Mouse (Mus musculus) testis, adult 10 weeks (tissue): ENCODE data around the gene Tcl1. TPM values are rescaled to one million over a fixed set of nuclear protein-coding genes. Genes with fewer than 3 reads are reported as not detected.

Experiments used
- polyA plus RNA-seq: library from polyadenylated mRNA; stranded (reverse); fragments of 350-450 nt; fragmentation: Illumina TruSeq; extraction: RNeasy Lipid Tissue Mini Kit (QIAGEN cat#74804); gene quantifications from one replicate; pipeline ENCODE4 v1.2.3, GENCODE M21; 2014; ENCODE audit warnings: low read depth, low replicate concordance

The Tcl1 gene
- polyA plus RNA-seq = 0.15 TPM

GRCm38 (mm10) chr12:105222601-105223319 lies at the start of gene Tcl1:
TSS of gene Tcl1 (minus strand) at chr12:105222793.

GRCm38 (mm10) chr12:105201657-105202056 lies 20.9 kb downstream of the Tcl1 start, which contains the start of gene Tcl1b4:
TSS of gene Tcl1b4 (plus strand) at chr12:105201957.

GRCm38 (mm10) chr12:105190743-105191142 lies 31.9 kb downstream of the Tcl1 start, which contains the start of gene Tcl1b3:
TSS of gene Tcl1b3 (plus strand) at chr12:105191043.

GRCm38 (mm10) chr12:105176044-105176443 lies 46.5 kb downstream of the Tcl1 start, which contains the start of gene Tcl1b5:
TSS of gene Tcl1b5 (plus strand) at chr12:105176344.

Other genes with a start within 250 kb of the Tcl1 start
- gene Syne3, start 213.0 kb downstream of the Tcl1 start, polyA plus RNA-seq = 1.3 TPM
- gene Glrx5, start 190.1 kb downstream of the Tcl1 start, polyA plus RNA-seq = 4.1 TPM
- not detected for gene Tcl1b2, start 76.8 kb downstream of the Tcl1 start, polyA plus RNA-seq
- gene Tcl1b1, start 63.1 kb downstream of the Tcl1 start, polyA plus RNA-seq = not detected
- gene Tcl1b5, start 46.4 kb downstream of the Tcl1 start, polyA plus RNA-seq = not detected
- not detected for gene Tcl1b3, start 31.8 kb downstream of the Tcl1 start, polyA plus RNA-seq
- gene Tcl1b4, start 20.8 kb downstream of the Tcl1 start, polyA plus RNA-seq = 0.14 TPM
- not detected for gene Tunar, start 111.1 kb upstream of the Tcl1 start, polyA plus RNA-seq
- 0.55 TPM for gene D430019H16Rik, start 231.1 kb upstream of the Tcl1 start, polyA plus RNA-seq